8 mouse cellular contexts compared by ENCODE assay signal in the genomic region with DNA sequence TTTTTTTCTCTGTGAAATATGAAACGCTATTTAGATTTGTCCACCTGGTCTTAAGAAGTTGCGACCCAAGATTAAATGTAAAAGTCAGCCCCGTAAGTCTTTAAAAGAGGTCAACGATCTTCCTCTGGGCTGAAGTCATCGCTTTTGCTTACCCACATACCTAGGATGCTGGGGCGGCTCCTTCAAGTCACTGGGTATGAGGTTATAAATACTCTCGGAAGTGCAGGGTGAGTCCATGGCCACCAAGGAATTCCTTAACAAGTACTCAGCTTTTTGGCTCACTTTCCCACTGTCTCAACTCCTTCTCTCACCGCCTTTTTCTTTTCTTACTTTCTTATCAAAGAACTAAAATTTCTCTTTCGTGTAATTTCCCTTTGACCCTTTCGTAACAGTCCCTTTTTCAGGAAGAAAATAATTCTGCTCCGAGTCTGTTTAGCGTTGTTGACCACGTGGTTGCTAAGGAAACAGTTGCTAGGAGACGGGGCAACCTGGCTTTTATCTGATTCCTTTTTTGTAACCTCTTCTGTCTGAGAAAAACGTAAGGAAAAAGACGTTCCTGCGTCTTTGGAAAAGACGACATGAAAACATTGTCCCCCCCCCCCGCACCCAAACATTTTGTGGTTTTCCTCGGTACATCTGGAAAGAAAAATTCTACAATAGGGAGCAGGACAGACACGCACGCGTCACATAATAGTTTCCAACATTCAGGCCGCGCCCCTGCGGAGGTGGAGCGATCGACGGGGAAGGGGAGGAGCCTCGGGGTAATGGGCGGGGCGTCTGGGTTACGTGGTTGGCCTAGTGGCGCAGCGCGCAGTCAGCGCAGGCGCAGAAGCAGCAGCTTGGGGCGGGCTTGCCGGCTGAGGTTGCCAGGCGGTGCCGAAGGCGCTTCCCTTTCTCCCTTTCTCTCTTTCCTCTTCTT. TPM values are rescaled to one million over a fixed set of nuclear protein-coding genes. Genes with fewer than 3 reads are reported as not detected.
DNase-seq lines count a peak whose midpoint lies in the region; ATAC-seq and TF ChIP-seq lines count a peak whose summit lies in the region.

A gene (minus strand): TSS at position 454 of the 919 bp plus-strand sequence.
A gene (plus strand): TSS at position 813 of the 919 bp plus-strand sequence.

- H3K4me2 ChIP-seq in embryonic facial prominence, embryonic 13.5 days, result peak within 1 kb of the TSS; percentile 71
- H3K4me2 ChIP-seq in limb, embryonic 12.5 days, result peak within 1 kb of the TSS; percentile 62
- peak within 1 kb of the TSS; percentile 61 for H3K4me2 ChIP-seq in midbrain, embryonic 15.5 days

- TF ChIP-seq CTCF in kidney, adult 2 months (conservative IDR thresholded peaks at IDR 0.05; ENCODE audit: insufficient read depth, insufficient read length, low read depth, low read length), result no peak
- no peak for TF ChIP-seq CTCF in spleen, adult 2 months (IDR thresholded peaks at IDR 0.05; ENCODE audit: extremely low read depth, insufficient read depth, insufficient read length, insufficient replicate concordance)

- WGBS in embryonic facial prominence, embryonic 13.5 days, result 3% methylated on average over 43 of the region's 43 CpGs
- under 1% methylated on average over 43 of the region's 43 CpGs for WGBS in kidney, adult 2 months
- 2% methylated on average over 43 of the region's 43 CpGs for WGBS in limb, embryonic 12.5 days
- WGBS in midbrain, embryonic 15.5 days, result 2% methylated on average over 43 of the region's 43 CpGs
- WGBS in spleen, adult 2 months, result 1% methylated on average over 43 of the region's 43 CpGs

- 0 out of 2 replicates have a peak, but pooled peaks cover 4% of the 10 kb centered on the region for H3K4me1 ChIP-seq in embryonic facial prominence, embryonic 13.5 days
- H3K4me1 ChIP-seq in kidney, adult 2 months (ENCODE audit: control insufficient read depth, insufficient read depth, low read length), result no peaks in the 10 kb centered on the region
- peaks cover 3% of the 10 kb centered on the region; the same call in 1 of the 2 replicates for H3K4me1 ChIP-seq in limb, embryonic 12.5 days (replicated peaks)
- H3K4me1 ChIP-seq in midbrain, embryonic 15.5 days, result peaks cover 24% of the 10 kb centered on the region
- H3K4me1 ChIP-seq in spleen, adult 2 months (ENCODE audit: control insufficient read depth, insufficient read depth, insufficient read length), result peaks cover 2% of the 10 kb centered on the region; the same call in 1 of the 2 replicates

- no peaks in the 10 kb centered on the region for H3K27me3 ChIP-seq in embryonic facial prominence, embryonic 13.5 days
- no peaks in the 10 kb centered on the region for H3K27me3 ChIP-seq in kidney, adult 2 months (replicated peaks; ENCODE audit: control insufficient read depth, insufficient read depth, low read length)
- no peaks in the 10 kb centered on the region for H3K27me3 ChIP-seq in limb, embryonic 12.5 days
- H3K27me3 ChIP-seq in midbrain, embryonic 15.5 days (replicated peaks), result no peaks in the 10 kb centered on the region
- H3K27me3 ChIP-seq in spleen, adult 2 months (ENCODE audit: control insufficient read depth, insufficient read depth, low read length), result no peaks in the 10 kb centered on the region

- DNase-seq in 3134 (ENCODE audit: extremely low read depth, insufficient read length, low spot score), result peak; percentile 98
- DNase-seq in adrenal gland, postnatal 36 days, result peak; percentile 98 to 99
- DNase-seq in heart, adult 18-20 months, result peak; percentile 98 to 100
- DNase-seq in kidney, adult 2 months, result peak; percentile 99
- peak; percentile 93 to 98 for DNase-seq in spleen, adult 2 months (ENCODE audit: low read depth in 1 of 2, low spot score in 2 of 2)

- H3K9ac ChIP-seq in embryonic facial prominence, embryonic 13.5 days, result peak within 1 kb of the TSS; percentile 76
- H3K9ac ChIP-seq in limb, embryonic 12.5 days (replicated peaks), result peak within 1 kb of the TSS; percentile 50
- peak within 1 kb of the TSS; percentile 61 for H3K9ac ChIP-seq in midbrain, embryonic 15.5 days

- no peak within 1 kb of the TSS for H3K27ac ChIP-seq in embryonic facial prominence, embryonic 13.5 days
- peak within 1 kb of the TSS; percentile 57; the same call in 1 of the 2 replicates for H3K27ac ChIP-seq in kidney, adult 2 months (ENCODE audit: insufficient read depth, low read depth, low read length)
- no peak within 1 kb of the TSS for H3K27ac ChIP-seq in limb, embryonic 12.5 days
- H3K27ac ChIP-seq in midbrain, embryonic 15.5 days, result peak within 1 kb of the TSS; percentile 88
- H3K27ac ChIP-seq in spleen, adult 2 months (ENCODE audit: insufficient read depth, low read length), result peak within 1 kb of the TSS; percentile 41

- ATAC-seq in embryonic facial prominence, embryonic 13.5 days (ENCODE audit: insufficient number of reproducible peaks, insufficient read depth, low FRiP score, low TSS enrichment, low read depth), result peak; percentile 98
- ATAC-seq in limb, embryonic 12.5 days (ENCODE audit: insufficient number of reproducible peaks, insufficient read depth, low FRiP score, low TSS enrichment, low read depth), result peak; percentile 99
- ATAC-seq in midbrain, embryonic 15.5 days (replicated peaks), result peak; percentile 99

- no peaks in the 10 kb centered on the region for H3K9me3 ChIP-seq in embryonic facial prominence, embryonic 13.5 days
- H3K9me3 ChIP-seq in limb, embryonic 12.5 days, result no peaks in the 10 kb centered on the region
- H3K9me3 ChIP-seq in midbrain, embryonic 15.5 days, result no peaks in the 10 kb centered on the region

- TF ChIP-seq POLR2A in kidney, adult 2 months (IDR thresholded peaks at IDR 0.05; ENCODE audit: low read depth, low read length), result peak; percentile 56
- TF ChIP-seq POLR2A in spleen, adult 2 months (IDR thresholded peaks at IDR 0.05; ENCODE audit: low read depth, low read length), result peak; percentile 74

- peak within 1 kb of the TSS; percentile 67 for H3K4me3 ChIP-seq in embryonic facial prominence, embryonic 13.5 days
- H3K4me3 ChIP-seq in kidney, adult 2 months (ENCODE audit: insufficient read depth, low read depth, low read length), result peak within 1 kb of the TSS; percentile 89
- H3K4me3 ChIP-seq in limb, embryonic 12.5 days (replicated peaks), result peak within 1 kb of the TSS; percentile 58
- H3K4me3 ChIP-seq in midbrain, embryonic 15.5 days, result peak within 1 kb of the TSS; percentile 64
- peak within 1 kb of the TSS; percentile 70 for H3K4me3 ChIP-seq in spleen, adult 2 months (ENCODE audit: extremely low read depth, insufficient read depth, insufficient read length)

- no peaks in the 10 kb centered on the region for H3K36me3 ChIP-seq in embryonic facial prominence, embryonic 13.5 days
- H3K36me3 ChIP-seq in kidney, adult 2 months (ENCODE audit: control insufficient read depth, insufficient read depth, low read length), result no peaks in the 10 kb centered on the region
- no peaks in the 10 kb centered on the region for H3K36me3 ChIP-seq in limb, embryonic 12.5 days
- no peaks in the 10 kb centered on the region for H3K36me3 ChIP-seq in midbrain, embryonic 15.5 days (replicated peaks)
- no peaks in the 10 kb centered on the region for H3K36me3 ChIP-seq in spleen, adult 2 months (ENCODE audit: control insufficient read depth, insufficient read depth, low read length)

RNA-seq across cellular contexts. Expression of the first gene that starts in this region (rescaled TPM):
- under 1 TPM; 0.63 TPM for total RNA-seq in adrenal gland, postnatal 36 days (2021)
- polyA plus RNA-seq in embryonic facial prominence, embryonic 13.5 days (2015; fragmentation: Nextera tagmentation; extraction: Ambion mirVana), result 0.41 TPM in 1 of 2 replicates, not detected in the other
- under 1 TPM; 0.37 to 0.87 TPM for total RNA-seq in heart, adult 18-20 months (2021)
- 0.19 TPM in 1 of 2 replicates, not detected in the other for polyA plus RNA-seq in kidney, adult 2 months (2012; rRNA removed)
- 0.37 TPM in 1 of 2 replicates, not detected in the other for polyA plus RNA-seq in limb, embryonic 12.5 days (2016; fragmentation: Nextera tagmentation; extraction: Ambion mirVana)
- polyA plus RNA-seq in midbrain, embryonic 15.5 days (2015; fragmentation: Nextera tagmentation; extraction: Ambion mirVana), result 5.2 and 6.1 TPM in 2 replicates
- not detected in 2 replicates for polyA plus RNA-seq in spleen, adult 2 months (2012; rRNA removed)

RNA-seq across cellular contexts. Expression of the second gene that starts in this region (rescaled TPM):
- 1 to 10 TPM; 4.6 to 8.9 TPM for total RNA-seq in adrenal gland, postnatal 36 days (2021)
- polyA plus RNA-seq in embryonic facial prominence, embryonic 13.5 days (2015; fragmentation: Nextera tagmentation; extraction: Ambion mirVana), result 6.5 and 7.4 TPM in 2 replicates
- total RNA-seq in heart, adult 18-20 months (2021), result 1 to 10 TPM; 7.5 to 8.8 TPM
- polyA plus RNA-seq in kidney, adult 2 months (2012; rRNA removed), result 4.7 and 5.1 TPM in 2 replicates
- polyA plus RNA-seq in limb, embryonic 12.5 days (2016; fragmentation: Nextera tagmentation; extraction: Ambion mirVana), result 7.0 and 8.4 TPM in 2 replicates
- polyA plus RNA-seq in midbrain, embryonic 15.5 days (2015; fragmentation: Nextera tagmentation; extraction: Ambion mirVana), result 24.4 TPM in 2 replicates
- 0.85 and 1.2 TPM in 2 replicates for polyA plus RNA-seq in spleen, adult 2 months (2012; rRNA removed)

Comparison
In these comparisons a context has a peak if more than half of its experiments do, and no peak if none do; other contexts are left out.
1. H3K27ac ChIP-seq: peak in kidney, adult 2 months (single experiment), midbrain, embryonic 15.5 days (single experiment) and spleen, adult 2 months (single experiment); none in embryonic facial prominence, embryonic 13.5 days (single experiment) and limb, embryonic 12.5 days (single experiment).
2. Peak in every context shown above with its lines, with median percentiles within 50 percentile points of each other: DNase-seq, ATAC-seq, H3K4me2 ChIP-seq, H3K4me3 ChIP-seq and H3K9ac ChIP-seq.